In genomic region chr3:89732091-89732490, GRCm38 (mm10) we compare ENCODE assay signal across 1 mouse cellular context.
TF ChIP-seq lines count a peak whose summit lies in the region.

No protein-coding gene starts in this region.

TF ChIP-seq in MEL, 35 proteins besides CTCF, POLR2A, EP300 and RAD21:
- TF ChIP-seq TAL1 (IDR thresholded peaks at IDR 0.05; ENCODE audit: low read length) = no peak
- TF ChIP-seq NELFE (IDR thresholded peaks at IDR 0.05; ENCODE audit: low read depth, low read length) = no peak
- TF ChIP-seq MAFK (IDR thresholded peaks at IDR 0.05; ENCODE audit: borderline replicate concordance, low read depth, low read length) = no peak
- no peak for TF ChIP-seq UBTF (IDR thresholded peaks at IDR 0.05; ENCODE audit: borderline replicate concordance, insufficient read depth, low read depth, low read length)
- no peak for TF ChIP-seq MEF2A (IDR thresholded peaks at IDR 0.05; ENCODE audit: extremely low read depth, insufficient replicate concordance, low read depth, low read length, poor library complexity, severe bottlenecking)
- no peak for TF ChIP-seq TCF12 (IDR thresholded peaks at IDR 0.05; ENCODE audit: low read depth, low read length)
- TF ChIP-seq POLR2AphosphoS2 (IDR thresholded peaks at IDR 0.05; ENCODE audit: low read length) = no peak
- TF ChIP-seq RCOR1 (IDR thresholded peaks at IDR 0.05; ENCODE audit: low read depth, low read length) = no peak
- no peak for TF ChIP-seq SIN3A (IDR thresholded peaks at IDR 0.05; ENCODE audit: low read length)
- no peak for TF ChIP-seq CHD2 (IDR thresholded peaks at IDR 0.05; ENCODE audit: low read length)
- TF ChIP-seq JUND (IDR thresholded peaks at IDR 0.05; ENCODE audit: low read depth, low read length) = no peak
- no peak for TF ChIP-seq MYB (IDR thresholded peaks at IDR 0.05; ENCODE audit: low read depth, low read length)
- TF ChIP-seq E2F4 (IDR thresholded peaks at IDR 0.05; ENCODE audit: borderline replicate concordance, low read depth, low read length) = no peak
- TF ChIP-seq ZNF384 (IDR thresholded peaks at IDR 0.05; ENCODE audit: low read depth, low read length) = no peak
- no peak for TF ChIP-seq MAX (IDR thresholded peaks at IDR 0.05; ENCODE audit: low read length)
- no peak for TF ChIP-seq GABPA (IDR thresholded peaks at IDR 0.05; ENCODE audit: low read depth, low read length)
- TF ChIP-seq ZKSCAN1 (IDR thresholded peaks at IDR 0.05; ENCODE audit: low read depth, low read length) = no peak
- TF ChIP-seq BHLHE40 (IDR thresholded peaks at IDR 0.05; ENCODE audit: borderline replicate concordance, low read depth, low read length) = no peak
- no peak for TF ChIP-seq ZC3H11A (IDR thresholded peaks at IDR 0.05; ENCODE audit: low read depth, low read length)
- TF ChIP-seq POLR2AphosphoS5 (IDR thresholded peaks at IDR 0.05; ENCODE audit: borderline replicate concordance, low read depth, low read length) = no peak
